Mouse (Mus musculus) ES-E14 (cell line): ENCODE results near the gene Gm43720. TPM values are rescaled to one million over a fixed set of nuclear protein-coding genes. Genes with fewer than 3 reads are reported as not detected.

ENCODE experiments used
- DNase-seq: peaks from one replicate; pipeline ENCODE4 v3.0.0-alpha.2; 2013; ENCODE audit warnings: low read depth, low spot score
- H3K27ac ChIP-seq: 2 replicates; pipeline ENCODE4 v1.5.1; 2012; ENCODE audit warnings: low read depth, mild to moderate bottlenecking, low read length, moderate library complexity, mixed read lengths; ENCODE audit not compliant: poor library complexity, insufficient read depth, severe bottlenecking
- H3K36me3 ChIP-seq: 2 replicates; pipeline ENCODE4 v1.6.1; 2012; ENCODE audit warnings: mild to moderate bottlenecking, low read length, moderate library complexity, mixed read lengths; ENCODE audit not compliant: control insufficient read depth, poor library complexity, insufficient read depth, severe bottlenecking
- H3K4me1 ChIP-seq, 2 experiments: fragments of 150-350 bp in 1 of 2; sonication (generic) in 1 of 2; 2 replicates each; pipeline ENCODE4 v1.6.1; 2012; ENCODE audit warnings: low read length in 2 of 2, mild to moderate bottlenecking in 1 of 2, mixed read lengths in 1 of 2; ENCODE audit not compliant: control insufficient read depth in 2 of 2, insufficient read depth in 2 of 2, poor library complexity in 1 of 2
- H3K4me3 ChIP-seq, 2 experiments: fragments of 150-350 bp in 1 of 2; sonication (generic) in 1 of 2; 2 replicates each; pipeline ENCODE4 v1.5.1; 2012; ENCODE audit warnings: low read length in 2 of 2, low read depth in 1 of 2, mild to moderate bottlenecking in 1 of 2, mixed read lengths in 1 of 2; ENCODE audit not compliant: insufficient read depth in 1 of 2, poor library complexity in 1 of 2, severe bottlenecking in 1 of 2
- H3K9ac ChIP-seq: 2 replicates; pipeline ENCODE4 v1.6.1; 2012; ENCODE audit warnings: low read depth, mild to moderate bottlenecking, low read length, mixed read lengths; ENCODE audit not compliant: poor library complexity, insufficient read depth, severe bottlenecking
- H3K9me3 ChIP-seq: fragments of 150-350 bp; sonication (generic); 2 replicates; pipeline ENCODE4 v1.6.1; 2012; ENCODE audit warnings: low read depth, mild to moderate bottlenecking, low read length; ENCODE audit not compliant: control insufficient read depth, insufficient read depth
- CHD2 ChIP-seq: IDR thresholded peaks from 2 replicates; pipeline ENCODE4 v1.6.1; 2014; ENCODE audit warnings: mild to moderate bottlenecking, low read depth, low read length, inconsistent platforms
- HCFC1 ChIP-seq: IDR thresholded peaks from 2 replicates; pipeline ENCODE4 v1.6.1; 2012; ENCODE audit warnings: low read length, inconsistent platforms, borderline replicate concordance; ENCODE audit not compliant: insufficient read depth
- MAFK ChIP-seq: IDR thresholded peaks from 2 replicates; pipeline ENCODE4 v1.6.1; 2014; ENCODE audit warnings: mild to moderate bottlenecking, low read depth, low read length, inconsistent platforms; ENCODE audit not compliant: insufficient read depth
- ZC3H11A ChIP-seq: IDR thresholded peaks from 2 replicates; pipeline ENCODE4 v1.6.1; 2012; ENCODE audit warnings: low read depth, mild to moderate bottlenecking, inconsistent platforms, low read length, borderline replicate concordance
- ZNF384 ChIP-seq: IDR thresholded peaks from 2 replicates; pipeline ENCODE4 v1.6.1; 2012; ENCODE audit warnings: low read depth, low read length, inconsistent platforms
- in situ Hi-C, 2 experiments: fragments of 600-800 bp; cut with MboI; formaldehyde crosslinking; loops; one replicate each; pipeline ENCODE4 v1.15.1; 2025; ENCODE audit warnings: low sequenced_read_pairs in 2 of 2, inconsistent platforms in 1 of 2; ENCODE audit not compliant: unreplicated experiment in 2 of 2
- total RNA-seq: library from RNA; depleted of rRNA; stranded (reverse); fragments of 300-350 nt; gene quantifications from 2 replicates; pipeline ENCODE4 v1.2.3, GENCODE M21; 2012

Gene Gm43720
- total RNA-seq, 1 experiment: not detected

DNA sequence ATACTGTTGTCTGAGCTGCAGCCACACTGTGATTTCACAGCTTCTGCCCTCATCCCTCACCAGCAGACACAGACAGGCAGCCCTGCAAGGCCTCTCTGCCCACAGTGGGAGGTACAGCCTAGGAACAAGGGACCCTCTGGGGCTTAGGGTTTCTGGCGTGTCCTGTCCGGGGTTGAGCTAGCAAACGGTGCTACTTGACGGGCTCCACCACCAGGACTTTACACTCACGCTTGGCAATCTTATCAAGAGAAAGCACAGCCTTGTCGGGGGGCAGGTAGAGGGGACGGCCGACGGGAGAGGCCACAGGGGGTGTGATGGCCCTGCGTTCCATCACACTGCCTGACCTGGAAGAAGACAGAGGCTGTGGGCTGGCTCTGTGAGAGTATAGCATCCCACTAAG is 19.7 kb downstream of the Gm43720 start:
- TF ChIP-seq ZC3H11A (no peak), HCFC1 (no peak), CHD2 (no peak), ZNF384 (no peak), MAFK (no peak)
- Histone ChIP-seq H3K9ac (no peak overlapping the region), H3K27ac (no peak overlapping the region), H3K9me3 (no peaks in the 10 kb centered on the region), H3K4me1 (peaks cover 0 to 5% of the 10 kb centered on the region in 2 experiments; a peak in 1 of 4 replicates), H3K4me3 (no peak overlapping the region), H3K36me3 (peaks cover 32% of the 10 kb centered on the region)
- in situ Hi-C loops: no loop called here
- no peak for DNase-seq

DNA sequence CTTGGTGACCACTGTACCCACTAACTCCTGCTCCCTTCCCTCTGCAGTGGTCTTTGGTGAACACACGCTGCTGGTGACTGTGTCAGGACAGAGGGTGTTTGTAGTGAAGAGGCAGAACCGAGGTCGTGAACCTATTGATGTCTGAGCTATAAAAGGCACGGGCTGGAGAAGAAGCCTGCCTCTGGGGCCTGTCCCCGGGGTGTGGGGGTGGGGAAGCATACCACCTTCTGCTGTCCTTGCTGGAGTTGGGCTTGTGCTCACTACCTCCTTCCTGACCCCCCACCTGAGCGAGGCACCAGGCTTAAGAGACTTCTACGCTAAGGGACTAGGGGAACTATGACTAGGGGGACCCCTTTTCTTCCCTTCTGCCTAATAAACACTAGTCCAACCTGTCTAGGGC is 20.8 kb downstream of the Gm43720 start:
- Histone ChIP-seq H3K9ac (no peak overlapping the region), H3K36me3 (peaks cover 32% of the 10 kb centered on the region), H3K4me1 (peaks cover 0 to 5% of the 10 kb centered on the region in 2 experiments; a peak in 1 of 4 replicates), H3K9me3 (no peaks in the 10 kb centered on the region), H3K4me3 (no peak overlapping the region), H3K27ac (no peak overlapping the region)
- in situ Hi-C loops: no loop called here
- no peak for DNase-seq
- TF ChIP-seq HCFC1: no peak
- TF ChIP-seq CHD2: no peak
- TF ChIP-seq MAFK: no peak
- no peak for TF ChIP-seq ZNF384
- TF ChIP-seq ZC3H11A: no peak

DNA sequence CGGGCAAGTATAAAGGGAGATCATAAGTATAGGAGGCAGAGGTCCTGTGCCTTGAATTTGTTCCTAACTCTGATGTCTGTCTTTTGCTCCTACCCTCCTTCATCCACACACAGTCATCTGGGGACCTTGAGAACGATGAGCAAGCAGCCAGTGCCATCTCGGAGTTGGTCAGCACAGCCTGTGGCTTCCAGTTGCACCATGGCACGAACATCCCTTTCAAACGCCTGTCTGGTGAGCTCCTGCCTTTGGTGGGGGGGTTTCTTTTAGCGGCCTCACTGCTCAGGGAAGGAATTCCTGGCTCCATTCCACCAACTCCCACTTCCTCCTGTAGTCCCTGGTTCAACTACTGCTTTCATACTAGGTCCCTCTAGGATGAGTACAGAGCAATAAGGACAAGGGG is 21.2 kb downstream of the Gm43720 start:
- no peak for TF ChIP-seq ZC3H11A
- no peak for TF ChIP-seq MAFK
- TF ChIP-seq CHD2: no peak
- no peak for TF ChIP-seq ZNF384
- TF ChIP-seq HCFC1: no peak
- no peak overlapping the region for H3K9ac ChIP-seq
- H3K36me3 ChIP-seq: peaks cover 32% of the 10 kb centered on the region
- no peaks in the 10 kb centered on the region for H3K9me3 ChIP-seq
- no peak overlapping the region for H3K4me3 ChIP-seq
- in situ Hi-C loops: no loop called here
- DNase-seq: no peak
- H3K27ac ChIP-seq: no peak overlapping the region
- peaks cover 0 to 5% of the 10 kb centered on the region in 2 experiments; a peak in 1 of 4 replicates for H3K4me1 ChIP-seq

DNA sequence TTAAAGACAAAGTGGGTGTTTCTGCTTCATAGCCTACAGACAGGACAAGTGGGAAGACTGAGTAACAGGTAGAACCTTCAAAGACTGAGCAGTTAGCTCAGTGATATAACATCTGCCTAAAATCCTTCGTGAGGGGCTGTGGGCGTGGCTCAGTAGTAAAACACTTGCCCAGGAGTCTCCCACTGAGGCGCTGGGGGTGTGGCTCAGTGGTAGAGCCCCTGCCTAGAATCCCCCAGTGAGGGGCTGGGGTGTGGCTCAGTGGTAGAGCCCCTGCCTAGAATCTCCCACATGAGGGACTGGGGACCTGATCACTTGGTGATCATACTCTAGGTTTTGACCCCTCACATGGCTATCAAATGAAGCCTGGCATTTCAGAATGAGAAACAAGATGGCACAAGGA is 21.7 kb downstream of the Gm43720 start:
- TF ChIP-seq CHD2: no peak
- in situ Hi-C loops: no loop called here
- no peak overlapping the region for H3K9ac ChIP-seq
- H3K27ac ChIP-seq: no peak overlapping the region
- H3K4me3 ChIP-seq: no peak overlapping the region
- no peaks in the 10 kb centered on the region for H3K9me3 ChIP-seq
- peaks cover 0 to 4% of the 10 kb centered on the region in 2 experiments; a peak in 1 of 4 replicates for H3K4me1 ChIP-seq
- DNase-seq: no peak
- peaks cover 32% of the 10 kb centered on the region for H3K36me3 ChIP-seq

DNA sequence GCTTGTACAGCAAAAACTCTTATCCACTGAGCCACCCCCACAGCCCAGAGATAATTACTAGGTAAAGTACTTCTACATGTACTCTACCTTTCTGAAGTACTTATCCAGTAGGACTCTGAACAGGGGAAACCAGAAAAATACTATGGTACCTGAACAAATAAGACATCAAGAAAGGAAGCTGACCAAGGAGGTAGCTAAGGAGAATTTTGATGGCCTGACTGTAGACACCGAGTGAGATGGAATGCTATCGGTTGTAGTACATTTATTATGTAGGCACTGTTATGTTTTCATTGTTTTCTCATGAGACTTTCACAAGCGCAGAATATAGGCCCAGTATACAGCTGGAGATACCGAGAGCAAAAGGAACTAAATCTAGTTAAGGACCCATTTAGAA is 22.2 kb downstream of the Gm43720 start:
- H3K36me3 ChIP-seq: peaks cover 32% of the 10 kb centered on the region
- DNase-seq: no peak
- H3K9ac ChIP-seq: no peak overlapping the region
- no peak overlapping the region for H3K4me3 ChIP-seq
- TF ChIP-seq ZNF384 (no peak), HCFC1 (no peak), MAFK (no peak), ZC3H11A (no peak)
- peaks cover 0 to 2% of the 10 kb centered on the region in 2 experiments; a peak in 1 of 4 replicates for H3K4me1 ChIP-seq
- H3K27ac ChIP-seq: no peak overlapping the region
- no peaks in the 10 kb centered on the region for H3K9me3 ChIP-seq
- in situ Hi-C loops: no loop called here
